Mouse (Mus musculus) c-Kit-positive CD71-negative TER-119-negative erythroid progenitor cells, embryonic 14.5 days (primary cell): Measurements from ENCODE around the gene Ccdc177.
A peak's percentile ranks its signal among the peaks of the same experiment; 100 is the strongest.
"Not testable (repeated sequence)": the region's sequence is repeated elsewhere in the genome, so short reads cannot be mapped to it uniquely, and the experiment has no call there.

Experiments
- DNase-seq: peaks from one replicate; pipeline ENCODE4 v3.0.0-alpha.2; 2013; ENCODE audit warnings: low read depth

Ccdc177 gene

DNA sequence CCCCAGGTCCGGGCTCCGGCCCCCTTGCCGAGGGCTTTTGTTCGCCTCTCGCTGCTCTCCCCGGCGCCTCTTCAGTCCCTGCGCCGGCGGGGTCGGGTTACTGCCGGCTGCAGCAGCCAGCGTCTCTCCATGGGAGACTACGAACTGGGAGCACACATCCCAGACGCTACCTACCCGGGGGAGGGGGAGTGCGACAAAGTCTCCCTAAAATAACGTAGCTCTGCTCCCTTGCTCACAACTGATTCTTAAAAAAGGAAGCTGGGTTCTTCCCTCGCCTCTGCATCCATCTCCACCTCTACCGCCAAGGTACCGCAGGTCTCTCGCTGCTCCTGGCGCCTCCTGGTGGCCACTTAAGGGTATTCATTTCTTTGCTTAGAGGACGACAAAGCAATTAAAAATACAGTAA lies at the start of gene Ccdc177:
TSS of gene Ccdc177 (minus strand) at position 292 of the 406 bp plus-strand sequence.
- peak; percentile 72 for DNase-seq

GRCm38 (mm10) chr12:80810005-80810404 lies 49.5 kb upstream of the Ccdc177 start:
- DNase-seq: no peak

DNA sequence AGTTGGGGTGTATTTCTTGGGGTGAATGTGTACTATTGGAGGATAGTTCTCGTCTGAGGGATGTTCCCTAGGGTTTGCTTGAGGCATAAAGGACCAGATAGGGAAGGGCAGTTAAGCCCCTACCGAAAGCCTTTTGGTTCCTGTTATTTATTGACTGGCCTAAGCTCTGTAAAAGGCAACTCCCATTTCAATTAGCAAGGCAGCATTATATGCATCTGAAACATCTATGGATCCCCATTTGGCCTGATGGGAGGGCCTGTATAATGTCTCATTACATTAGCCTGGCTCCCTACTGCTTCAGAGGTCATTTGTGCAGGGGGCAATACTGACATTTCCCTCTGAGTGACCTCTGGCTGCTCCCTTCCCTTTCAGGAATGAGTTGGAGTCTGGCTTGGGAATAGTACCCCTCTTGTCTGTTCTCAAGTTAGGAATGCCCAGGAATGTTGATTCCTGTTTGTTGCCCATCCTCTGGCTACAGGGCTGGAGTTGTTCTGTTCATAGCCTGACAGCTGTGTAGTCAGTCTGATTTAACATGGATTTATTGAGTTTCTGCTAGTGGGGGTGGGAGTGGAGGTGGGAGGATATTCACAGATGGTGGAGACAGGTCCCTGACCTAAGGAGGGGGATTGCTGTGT lies 47.1 kb upstream of the Ccdc177 start:
- no peak for DNase-seq

DNA sequence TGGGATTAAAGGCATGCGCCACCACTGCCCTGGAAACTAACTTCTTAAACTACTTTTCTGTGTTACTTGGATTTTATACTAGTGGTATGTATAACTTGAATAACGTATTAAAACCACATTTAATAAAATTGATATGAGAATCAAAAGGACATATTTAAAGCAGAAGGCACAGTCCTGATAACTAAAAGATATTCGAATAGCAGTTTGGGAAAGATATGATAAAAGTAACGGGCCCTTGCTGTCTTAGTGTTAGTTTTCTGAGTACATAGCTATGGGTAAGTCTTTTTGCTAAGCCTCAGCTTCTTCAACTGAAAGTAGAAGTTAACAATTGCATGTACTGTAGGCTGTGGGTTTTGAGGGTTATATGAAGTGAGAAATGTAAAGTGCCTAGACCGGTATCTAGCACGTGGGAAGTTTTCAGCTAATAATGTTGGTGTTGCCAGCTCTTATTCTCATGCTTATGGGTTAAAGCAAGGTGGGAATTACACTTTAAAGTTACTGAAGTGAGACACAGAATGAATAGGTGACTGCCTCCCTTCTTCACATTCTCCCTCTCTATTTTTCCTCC lies 44.5 kb upstream of the Ccdc177 start:
- no peak for DNase-seq

- no peak for DNase-seq
These were observed 43.4 kb upstream of the Ccdc177 start for GRCm38 (mm10) chr12:80803924-80804323.

- no peak for DNase-seq
These were observed 41.0 kb upstream of the Ccdc177 start for GRCm38 (mm10) chr12:80801443-80801842.

DNA sequence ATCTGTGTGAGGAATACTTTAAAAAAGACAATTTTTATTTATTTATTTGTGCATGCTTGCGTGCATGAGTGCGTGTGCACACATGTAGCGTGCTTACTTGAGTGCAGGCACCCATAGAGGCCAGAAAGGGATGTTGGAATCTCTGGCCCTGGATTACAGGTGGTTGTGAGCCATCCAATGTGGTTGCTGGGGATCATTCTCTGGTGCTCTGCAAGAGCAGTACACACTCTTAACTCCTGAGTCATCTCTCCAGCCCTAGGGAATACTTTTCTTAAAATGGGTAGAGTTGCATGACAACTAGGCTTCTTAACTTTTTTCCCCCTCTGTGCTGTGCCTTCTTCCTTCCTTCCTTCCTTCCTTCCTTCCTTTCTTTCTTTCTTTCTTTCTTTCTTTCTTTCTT lies 39.7 kb upstream of the Ccdc177 start:
- DNase-seq: no peak

DNA sequence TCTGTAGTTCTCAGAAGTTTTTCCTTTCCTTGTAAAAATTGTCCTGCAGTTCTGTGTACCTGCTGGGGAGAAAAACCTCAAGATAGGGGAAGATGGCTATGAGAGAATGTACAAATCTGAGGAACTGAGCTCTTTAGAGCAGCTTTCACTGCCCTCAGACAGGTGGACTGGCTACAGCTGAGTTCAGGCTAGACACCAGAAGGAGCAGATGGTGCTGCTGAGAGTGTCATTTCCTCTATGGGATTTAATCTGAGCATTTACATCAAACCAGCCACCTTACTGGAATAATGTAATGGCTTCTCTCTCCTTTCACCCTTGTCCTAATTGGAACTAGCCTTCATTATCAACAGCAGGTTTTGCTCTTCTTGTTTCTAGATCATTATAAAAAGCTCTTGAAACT lies 37.8 kb upstream of the Ccdc177 start:
- no peak for DNase-seq

DNA sequence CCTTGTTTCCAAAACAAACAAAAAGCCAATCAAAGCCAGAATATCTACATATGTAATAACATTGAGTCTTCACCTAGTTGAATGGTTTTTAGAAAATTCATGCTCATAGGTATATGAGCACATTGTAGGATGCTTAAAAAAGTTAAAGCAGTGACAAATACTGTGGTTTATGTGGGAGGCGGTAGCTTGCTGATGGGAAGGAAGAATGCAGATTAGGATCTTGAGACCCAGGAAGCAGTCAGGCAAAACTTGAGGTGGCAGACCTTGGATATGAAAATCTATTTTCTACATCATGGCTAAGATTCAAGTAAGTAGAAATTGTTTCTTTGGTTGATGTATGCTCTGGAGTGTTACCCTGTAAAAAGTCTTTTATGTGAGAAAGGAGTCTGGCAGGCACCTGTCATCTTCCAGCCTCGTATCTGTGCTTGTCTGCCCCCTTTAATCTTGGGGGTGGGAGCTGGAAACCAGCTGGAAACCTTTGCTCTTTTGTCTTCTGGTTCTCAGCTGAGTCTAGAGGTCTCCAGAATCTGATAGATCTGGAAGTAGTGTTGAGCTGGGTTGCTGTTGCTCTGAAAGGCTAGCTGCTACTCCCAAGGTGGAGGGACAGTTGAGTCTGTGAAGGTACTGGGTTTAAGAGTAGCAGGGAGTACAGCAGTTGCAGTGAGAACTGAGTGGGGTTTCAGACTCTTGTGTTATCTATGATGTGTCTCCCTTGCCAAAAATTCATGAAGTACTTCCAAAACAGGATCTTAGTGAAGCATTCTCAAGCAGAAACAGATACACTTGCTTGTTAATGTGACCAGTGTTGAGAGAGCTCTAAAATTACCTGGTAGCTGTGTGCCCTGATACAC lies 34.7 kb upstream of the Ccdc177 start:
- DNase-seq: no peak

DNA sequence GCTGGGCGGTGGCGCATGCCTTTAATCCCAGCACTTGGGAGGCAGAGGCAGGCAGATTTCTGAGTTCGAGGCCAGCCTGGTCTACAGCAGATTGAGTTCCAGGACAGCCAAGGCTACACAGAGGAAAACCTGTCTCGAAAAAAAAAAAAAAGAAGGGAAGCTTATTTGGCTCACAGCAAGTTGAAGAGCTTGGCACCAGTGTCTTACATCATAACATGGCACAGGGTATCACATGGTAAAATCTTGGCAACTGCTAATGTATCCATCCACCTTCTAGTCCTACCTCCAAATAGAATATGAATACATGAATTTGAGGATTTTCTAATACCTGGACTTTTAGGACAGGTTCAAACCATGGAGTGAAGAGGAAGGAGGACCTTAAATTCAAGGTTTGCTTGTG lies 34.0 kb upstream of the Ccdc177 start:
- DNase-seq: no peak

DNA sequence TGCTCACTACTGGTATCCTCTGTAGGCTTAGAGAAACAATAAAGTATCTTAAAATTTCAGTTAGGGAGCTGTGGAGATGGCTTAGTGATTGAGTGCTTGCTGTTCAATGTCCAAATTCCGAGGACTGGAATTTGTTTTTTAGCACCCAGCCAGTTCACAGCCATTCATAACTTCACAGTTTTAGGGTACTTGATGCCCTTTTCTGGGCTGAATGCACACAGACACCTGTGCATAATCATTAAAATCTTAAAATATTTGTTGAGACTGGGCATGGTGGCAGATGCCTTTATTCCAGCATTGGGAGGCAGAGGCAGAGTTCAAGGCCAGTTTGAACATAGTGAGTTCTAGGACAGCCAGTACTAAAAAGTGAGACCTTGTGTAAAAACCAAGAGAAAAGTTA lies 33.0 kb upstream of the Ccdc177 start:
- no peak for DNase-seq

DNA sequence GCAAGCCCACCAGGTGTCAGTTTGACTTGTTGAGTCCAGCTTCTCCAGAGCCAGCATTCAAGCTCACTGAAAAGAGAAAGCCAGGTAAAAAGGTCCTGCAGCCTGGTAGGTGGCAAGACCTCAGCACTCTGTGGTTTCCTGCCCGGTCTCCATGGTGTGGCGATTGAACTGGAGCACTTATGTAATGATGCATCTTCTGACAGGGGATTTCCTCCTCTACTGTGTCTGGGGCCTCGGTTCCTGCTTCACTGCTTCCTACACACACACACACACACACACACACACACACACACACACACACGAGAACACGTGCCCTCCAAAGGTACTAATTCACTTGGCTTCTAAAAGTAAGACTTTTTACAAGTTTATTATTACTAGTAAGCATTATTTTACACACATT lies 32.4 kb upstream of the Ccdc177 start:
- no peak for DNase-seq

DNA sequence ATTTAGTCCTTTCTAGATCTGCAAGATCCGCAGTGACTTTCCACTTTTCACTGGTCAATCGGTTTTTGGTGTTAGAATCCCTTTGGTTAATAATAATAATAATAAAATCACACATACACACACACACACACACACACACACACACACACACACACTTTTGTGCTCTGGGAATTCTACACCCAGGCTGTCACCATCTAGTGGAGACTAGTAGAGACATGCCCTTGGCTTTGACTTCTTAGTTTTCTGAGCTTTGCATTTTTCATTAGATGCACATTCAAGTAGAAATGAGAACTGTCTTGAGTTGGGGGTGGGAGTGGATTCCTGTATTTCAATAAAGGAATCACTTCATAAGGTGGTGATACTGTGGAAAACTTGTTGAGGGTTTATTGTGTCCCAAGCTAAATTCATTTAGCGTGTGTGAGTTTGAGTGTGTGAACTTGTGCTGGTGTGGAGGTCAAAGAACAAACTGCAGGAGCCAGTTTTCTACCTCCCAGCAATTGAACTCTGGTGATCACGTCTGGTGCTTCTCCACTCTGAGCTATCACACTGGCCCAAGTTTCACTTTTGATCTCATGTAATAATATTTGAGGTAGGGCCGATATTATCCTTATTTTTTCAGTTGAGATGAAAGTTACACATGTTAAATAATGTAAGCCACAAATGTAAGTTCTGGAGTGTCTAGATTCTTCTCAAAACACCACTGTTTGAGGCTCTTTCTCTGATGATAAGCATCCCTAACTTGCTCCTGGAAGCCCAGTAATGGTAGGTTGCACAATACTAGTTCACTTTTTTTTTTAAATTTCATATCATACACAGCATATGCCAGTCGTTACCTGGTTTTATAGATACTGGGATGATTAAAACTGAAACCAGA lies 31.3 kb upstream of the Ccdc177 start:
- no peak for DNase-seq

GRCm38 (mm10) chr12:80790700-80791570 lies 30.4 kb upstream of the Ccdc177 start:
- DNase-seq: no peak

GRCm38 (mm10) chr12:80789849-80790694 lies 29.6 kb upstream of the Ccdc177 start, which contains the start of gene Susd6:
Gene Susd6, plus strand, starts transcription at chr12:80790510.
- DNase-seq: peak; percentile 97

DNA sequence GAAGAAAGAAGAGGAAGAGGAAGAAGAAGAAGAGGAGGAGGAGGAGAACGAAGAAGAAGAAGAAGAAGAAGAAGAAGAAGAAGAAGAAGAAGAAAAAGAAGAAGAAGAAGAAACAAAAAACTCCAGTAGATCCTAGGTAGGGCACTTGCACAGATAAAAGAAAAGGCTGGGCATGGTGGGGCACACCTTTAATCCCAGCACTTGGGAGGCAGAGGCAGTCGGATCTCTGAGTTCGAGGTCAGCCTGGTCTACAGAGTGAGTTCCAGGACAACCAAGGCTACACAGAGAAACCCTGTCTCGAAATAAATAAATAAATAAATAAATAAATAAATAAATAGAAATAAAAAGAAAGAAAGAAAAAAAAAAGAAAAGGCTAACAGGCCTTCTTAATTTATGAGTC lies 28.8 kb upstream of the Ccdc177 start:
- not testable (repeated sequence) for DNase-seq

- DNase-seq: no peak
These were observed 27.7 kb upstream of the Ccdc177 start for GRCm38 (mm10) chr12:80788188-80788587.

DNA sequence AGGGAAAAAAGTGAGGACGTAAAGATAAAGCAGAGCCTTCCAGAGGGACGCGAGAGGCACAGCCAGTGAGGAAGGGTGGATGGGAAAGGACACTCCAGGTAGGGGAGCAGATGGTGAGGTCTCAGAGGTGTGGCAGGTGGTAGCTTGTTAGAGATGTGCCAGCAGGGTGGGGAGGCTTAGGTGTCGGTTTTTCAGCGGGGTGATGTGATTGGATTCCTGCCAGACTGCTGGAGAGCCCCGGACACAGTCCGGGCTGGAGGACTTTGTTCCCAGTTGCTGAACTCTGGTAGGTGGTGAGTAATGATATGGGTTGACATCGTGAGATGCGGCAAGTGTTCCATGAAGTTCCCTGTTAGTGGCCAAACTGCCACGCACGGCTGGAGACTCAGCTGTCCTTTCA lies 27.1 kb upstream of the Ccdc177 start:
- no peak for DNase-seq

GRCm38 (mm10) chr12:80786591-80786990 lies 26.1 kb upstream of the Ccdc177 start:
- no peak for DNase-seq

- DNase-seq: no peak
These were observed 25.1 kb upstream of the Ccdc177 start for GRCm38 (mm10) chr12:80785597-80785996.
